Mouse (Mus musculus): ENCODE data around the gene Hcfc1. TPM values are rescaled to one million over a fixed set of nuclear protein-coding genes. Genes with fewer than 3 reads are reported as not detected.

Gene Hcfc1
- polyA plus RNA-seq, 1 experiment from 2014 or later: 41.3 TPM

DNA sequence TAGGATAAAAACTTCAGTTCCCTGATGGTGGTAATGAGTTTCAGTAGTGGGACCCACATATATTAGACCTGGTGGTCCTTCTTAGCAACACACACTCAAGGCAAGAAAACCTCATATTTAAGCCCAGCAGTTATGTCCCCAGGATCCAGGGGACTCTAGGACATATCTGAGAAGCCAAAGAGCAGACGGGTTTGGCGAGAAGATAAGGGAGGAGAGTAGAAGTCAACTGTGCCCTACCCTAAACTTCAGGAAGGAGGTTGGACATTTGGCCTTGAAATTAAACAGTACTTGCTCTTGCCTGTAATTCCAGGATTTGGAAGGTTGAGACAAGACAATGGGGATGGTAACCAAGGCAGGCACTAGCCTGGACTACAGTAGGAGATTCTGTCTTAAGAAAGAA lies 3.6 kb upstream of the Hcfc1 start:
- WGBS: 69% methylated on average over 2 of the region's 2 CpGs
- no peak overlapping the region for H3K9ac ChIP-seq
- peaks cover under 1% of the 10 kb centered on the region for H3K4me1 ChIP-seq (replicated peaks)
- H3K4me3 ChIP-seq: no peak overlapping the region
- H3K4me2 ChIP-seq: no peak overlapping the region
- H3K27ac ChIP-seq (ENCODE audit: poor library complexity, severe bottlenecking): no peak overlapping the region
- H3K9me3 ChIP-seq (replicated peaks): no peaks in the 10 kb centered on the region
- no peaks in the 10 kb centered on the region for H3K36me3 ChIP-seq
- no peak for ATAC-seq (ENCODE audit: insufficient number of reproducible peaks, low FRiP score)
- H3K27me3 ChIP-seq (replicated peaks): peaks cover 6% of the 10 kb centered on the region; the same call in 1 of the 2 replicates

GRCm38 (mm10) chrX:73969167-73969566 lies 3.0 kb upstream of the Hcfc1 start:
- 70% methylated on average over 1 of the region's 1 CpGs for WGBS

GRCm38 (mm10) chrX:73967177-73968075 lies 1.3 kb upstream of the Hcfc1 start:
- Histone ChIP-seq H3K4me1 (replicated peaks) (peaks cover 22% of the 10 kb centered on the region), H3K9ac (peak overlapping the region; percentile 87), H3K4me2 (peak overlapping the region; percentile 59), H3K27ac (ENCODE audit: poor library complexity, severe bottlenecking) (peak overlapping the region; percentile 98), H3K4me3 (peak overlapping the region; percentile 66), H3K9me3 (replicated peaks) (no peaks in the 10 kb centered on the region), H3K36me3 (0 out of 2 replicates have a peak, but pooled peaks cover under 1% of the 10 kb centered on the region), H3K27me3 (replicated peaks) (peaks cover 6% of the 10 kb centered on the region; the same call in 1 of the 2 replicates)
- ATAC-seq (ENCODE audit: insufficient number of reproducible peaks, low FRiP score): peak; percentile 87
- 12% methylated on average over 60 of the region's 60 CpGs for WGBS

More at GRCm38 (mm10) chrX:73969167-73969566, 3.0 kb upstream of the Hcfc1 start:
- Histone ChIP-seq H3K27me3 (replicated peaks) (peaks cover 6% of the 10 kb centered on the region; the same call in 1 of the 2 replicates), H3K4me1 (replicated peaks) (peaks cover 6% of the 10 kb centered on the region), H3K36me3 (no peaks in the 10 kb centered on the region), H3K9ac (no peak overlapping the region), H3K4me3 (no peak overlapping the region), H3K27ac (ENCODE audit: poor library complexity, severe bottlenecking) (no peak overlapping the region), H3K9me3 (replicated peaks) (no peaks in the 10 kb centered on the region), H3K4me2 (no peak overlapping the region)
- ATAC-seq (ENCODE audit: insufficient number of reproducible peaks, low FRiP score): no peak

DNA sequence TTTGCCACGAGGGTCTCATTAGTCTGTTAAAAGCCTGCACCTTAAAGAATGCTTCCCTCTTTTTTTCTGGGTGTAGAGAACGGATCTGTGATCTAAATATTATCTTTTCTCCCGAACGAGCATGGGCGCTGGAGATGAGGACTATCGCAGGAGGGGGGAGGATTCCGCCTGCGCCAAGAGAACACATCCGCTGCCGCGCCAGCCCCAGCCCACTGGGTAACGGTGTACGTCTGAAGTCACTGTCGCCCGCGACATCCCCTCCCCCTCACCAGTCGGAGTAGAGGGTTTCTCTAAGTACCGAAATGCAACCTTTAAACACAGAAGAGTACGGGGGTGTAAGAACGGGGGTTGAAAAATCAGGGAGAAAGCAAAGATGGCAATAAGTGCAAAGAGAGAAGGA lies 850 bp downstream of the Hcfc1 start:
- Histone ChIP-seq H3K36me3 (peaks cover 19% of the 10 kb centered on the region), H3K27me3 (replicated peaks) (peaks cover 6% of the 10 kb centered on the region; the same call in 1 of the 2 replicates), H3K9me3 (replicated peaks) (no peaks in the 10 kb centered on the region), H3K4me2 (peak overlapping the region; percentile 77), H3K4me3 (peak overlapping the region; percentile 66), H3K9ac (peak overlapping the region; percentile 87), H3K4me1 (replicated peaks) (peaks cover 22% of the 10 kb centered on the region), H3K27ac (ENCODE audit: poor library complexity, severe bottlenecking) (peak overlapping the region; percentile 98)
- 20% methylated on average over 20 of the region's 20 CpGs for WGBS
- ATAC-seq (ENCODE audit: insufficient number of reproducible peaks, low FRiP score): no peak

DNA sequence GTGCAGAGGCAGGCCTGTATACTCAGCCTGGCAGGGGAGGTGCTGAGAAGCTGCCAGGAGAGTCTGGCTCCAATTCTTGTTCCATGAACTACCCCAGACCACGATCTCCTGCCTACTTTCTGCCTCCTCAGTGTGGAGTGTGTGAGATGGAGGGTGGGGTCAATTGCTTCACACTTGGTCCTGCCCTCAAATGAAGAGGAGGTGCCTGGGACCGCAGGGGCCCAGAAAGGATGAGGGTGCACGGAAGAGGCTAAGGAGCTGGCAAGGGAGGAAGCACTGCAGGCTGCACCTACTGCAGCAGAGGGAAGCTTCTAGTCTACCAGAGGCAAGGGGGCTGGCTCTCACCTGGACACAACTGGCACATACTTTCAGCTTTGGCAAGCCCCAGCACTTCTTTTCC lies 1.8 kb downstream of the Hcfc1 start:
- no peaks in the 10 kb centered on the region for H3K9me3 ChIP-seq (replicated peaks)
- H3K4me1 ChIP-seq (replicated peaks): peaks cover 22% of the 10 kb centered on the region
- H3K4me3 ChIP-seq: peak overlapping the region; percentile 66
- no peak for ATAC-seq (ENCODE audit: insufficient number of reproducible peaks, low FRiP score)
- WGBS: 23% methylated on average over 3 of the region's 3 CpGs
- H3K4me2 ChIP-seq: peak overlapping the region; percentile 77
- H3K27ac ChIP-seq (ENCODE audit: poor library complexity, severe bottlenecking): no peak overlapping the region
- H3K36me3 ChIP-seq: peaks cover 26% of the 10 kb centered on the region
- H3K27me3 ChIP-seq (replicated peaks): peaks cover 6% of the 10 kb centered on the region; the same call in 1 of the 2 replicates
- H3K9ac ChIP-seq: peak overlapping the region; percentile 87

DNA sequence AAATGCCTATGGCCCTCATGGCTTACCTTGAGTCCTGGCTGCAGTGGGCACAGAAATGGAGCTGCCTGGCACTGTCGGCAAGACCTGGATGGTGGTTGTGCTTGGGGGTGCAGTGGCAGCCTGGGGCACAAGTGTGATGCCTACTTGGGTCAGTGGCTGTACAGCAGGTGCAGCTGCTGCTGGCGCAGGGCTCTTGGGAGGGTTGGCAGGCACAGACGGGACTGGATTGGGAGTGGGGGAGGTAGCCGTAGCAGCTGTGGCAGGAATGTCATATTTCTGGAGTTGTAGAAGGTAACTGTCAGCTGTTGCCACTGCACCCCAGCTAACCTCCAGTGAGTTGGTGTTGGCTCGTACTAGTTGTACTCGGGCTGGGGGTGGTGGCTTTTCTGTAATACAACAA lies 11.2 kb downstream of the Hcfc1 start:
- WGBS: 78% methylated on average over 6 of the region's 6 CpGs

GRCm38 (mm10) chrX:73952603-73953002 lies 13.6 kb downstream of the Hcfc1 start:
- no peaks in the 10 kb centered on the region for H3K4me1 ChIP-seq (replicated peaks)
- H3K4me2 ChIP-seq: no peak overlapping the region
- no peak for ATAC-seq (ENCODE audit: insufficient number of reproducible peaks, low FRiP score)
- H3K27me3 ChIP-seq (replicated peaks): no peaks in the 10 kb centered on the region
- 84% methylated on average over 5 of the region's 5 CpGs for WGBS
- no peak overlapping the region for H3K4me3 ChIP-seq
- no peak overlapping the region for H3K9ac ChIP-seq
- H3K9me3 ChIP-seq (replicated peaks): 0 out of 2 replicates have a peak, but pooled peaks cover 4% of the 10 kb centered on the region
- H3K36me3 ChIP-seq: peaks cover 94% of the 10 kb centered on the region
- no peak overlapping the region for H3K27ac ChIP-seq (ENCODE audit: poor library complexity, severe bottlenecking)

More for the DNA sequence above, 11.2 kb downstream of the Hcfc1 start:
- H3K4me1 ChIP-seq (replicated peaks): no peaks in the 10 kb centered on the region
- H3K27ac ChIP-seq (ENCODE audit: poor library complexity, severe bottlenecking): no peak overlapping the region
- H3K36me3 ChIP-seq: peaks cover 92% of the 10 kb centered on the region
- H3K9me3 ChIP-seq (replicated peaks): 0 out of 2 replicates have a peak, but pooled peaks cover 4% of the 10 kb centered on the region
- H3K4me2 ChIP-seq: no peak overlapping the region
- H3K9ac ChIP-seq: no peak overlapping the region
- H3K4me3 ChIP-seq: no peak overlapping the region
- H3K27me3 ChIP-seq (replicated peaks): no peaks in the 10 kb centered on the region
- ATAC-seq (ENCODE audit: insufficient number of reproducible peaks, low FRiP score): no peak

DNA sequence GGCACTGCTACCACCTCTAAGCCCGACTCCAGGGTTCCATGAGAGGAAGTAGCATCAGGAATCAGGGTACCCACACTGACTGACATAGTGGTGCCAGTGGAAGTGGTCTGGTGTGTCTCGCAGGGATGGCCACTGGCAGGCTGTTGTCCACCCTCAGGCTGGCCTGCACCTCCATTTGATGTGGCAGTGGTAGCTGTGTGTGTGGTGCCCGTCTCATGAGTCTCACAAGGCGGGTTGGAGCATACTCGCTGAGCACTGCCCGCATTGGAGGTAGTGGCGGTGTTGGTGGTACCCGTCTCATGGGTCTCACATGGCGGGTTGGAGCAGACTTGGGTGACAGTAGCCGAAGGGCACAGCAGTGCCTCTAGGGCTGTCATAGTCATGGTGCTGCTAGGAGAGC lies 16.8 kb downstream of the Hcfc1 start:
- H3K9me3 ChIP-seq (replicated peaks): 0 out of 2 replicates have a peak, but pooled peaks cover 4% of the 10 kb centered on the region
- no peak overlapping the region for H3K4me3 ChIP-seq
- 92% methylated on average over 10 of the region's 10 CpGs for WGBS
- ATAC-seq (ENCODE audit: insufficient number of reproducible peaks, low FRiP score): no peak
- H3K4me1 ChIP-seq (replicated peaks): no peaks in the 10 kb centered on the region
- no peaks in the 10 kb centered on the region for H3K27me3 ChIP-seq (replicated peaks)
- H3K9ac ChIP-seq: no peak overlapping the region
- peaks cover 95% of the 10 kb centered on the region for H3K36me3 ChIP-seq
- no peak overlapping the region for H3K27ac ChIP-seq (ENCODE audit: poor library complexity, severe bottlenecking)
- no peak overlapping the region for H3K4me2 ChIP-seq

DNA sequence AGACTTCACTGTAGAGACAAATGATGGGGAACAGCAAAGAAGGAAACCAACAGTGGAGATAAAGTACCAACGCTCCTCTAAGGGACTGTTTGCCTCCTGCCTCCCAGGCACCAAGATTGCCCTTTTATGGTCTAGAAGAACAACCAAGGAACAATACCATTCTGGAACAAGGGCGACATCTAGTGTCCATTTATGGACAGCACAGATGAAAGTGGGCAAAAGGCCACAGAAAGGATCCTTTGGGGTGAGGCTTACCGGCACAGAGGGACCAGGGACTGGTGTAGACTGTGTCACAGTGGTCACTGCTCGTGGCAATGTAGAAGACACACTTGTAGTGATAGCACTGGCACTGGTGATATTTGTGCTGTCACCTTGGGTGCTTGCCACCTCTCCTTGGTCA lies 17.5 kb downstream of the Hcfc1 start:
- Histone ChIP-seq H3K27me3 (replicated peaks) (no peaks in the 10 kb centered on the region), H3K4me1 (replicated peaks) (no peaks in the 10 kb centered on the region), H3K9me3 (replicated peaks) (0 out of 2 replicates have a peak, but pooled peaks cover 4% of the 10 kb centered on the region), H3K9ac (no peak overlapping the region), H3K4me3 (no peak overlapping the region), H3K36me3 (peaks cover 96% of the 10 kb centered on the region), H3K4me2 (no peak overlapping the region), H3K27ac (ENCODE audit: poor library complexity, severe bottlenecking) (no peak overlapping the region)
- ATAC-seq (ENCODE audit: insufficient number of reproducible peaks, low FRiP score): 0 out of 2 replicates have a peak, but pooled peaks have one; percentile 33
- 31% methylated on average over 4 of the region's 4 CpGs for WGBS

DNA sequence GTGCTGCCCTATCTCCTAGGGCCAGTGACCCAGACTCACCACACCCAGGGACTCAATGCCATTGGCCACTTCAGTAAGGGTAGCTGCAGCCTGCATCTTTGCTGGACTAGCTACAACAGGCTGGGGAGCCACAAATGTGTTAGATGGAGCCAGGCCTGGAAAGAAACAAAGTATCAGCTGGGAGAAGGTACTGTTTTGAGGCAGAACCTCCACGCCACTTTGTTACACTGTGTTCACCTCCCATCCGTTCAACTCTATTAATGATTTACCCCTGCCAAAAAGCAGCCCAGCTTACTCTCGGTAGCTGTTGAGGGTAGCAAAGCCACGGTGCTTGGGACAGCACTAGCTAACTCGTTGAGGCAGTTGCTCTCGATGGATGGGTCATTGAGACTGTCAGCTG lies 19.3 kb downstream of the Hcfc1 start:
- no peak for ATAC-seq (ENCODE audit: insufficient number of reproducible peaks, low FRiP score)
- no peak overlapping the region for H3K27ac ChIP-seq (ENCODE audit: poor library complexity, severe bottlenecking)
- no peak overlapping the region for H3K9ac ChIP-seq
- no peak overlapping the region for H3K4me2 ChIP-seq
- H3K27me3 ChIP-seq (replicated peaks): no peaks in the 10 kb centered on the region
- H3K36me3 ChIP-seq: peaks cover 92% of the 10 kb centered on the region
- H3K4me3 ChIP-seq: no peak overlapping the region
- 0 out of 2 replicates have a peak, but pooled peaks cover 4% of the 10 kb centered on the region for H3K9me3 ChIP-seq (replicated peaks)
- 0 out of 2 replicates have a peak, but pooled peaks cover 4% of the 10 kb centered on the region for H3K4me1 ChIP-seq (replicated peaks)
- 83% methylated on average over 6 of the region's 6 CpGs for WGBS

GRCm38 (mm10) chrX:73942294-73942693 lies 23.9 kb downstream of the Hcfc1 start:
- H3K4me1 ChIP-seq (replicated peaks): 0 out of 2 replicates have a peak, but pooled peaks cover 11% of the 10 kb centered on the region
- WGBS: 77% methylated on average over 2 of the region's 2 CpGs
- no peak overlapping the region for H3K4me2 ChIP-seq
- peaks cover 56% of the 10 kb centered on the region for H3K36me3 ChIP-seq
- H3K9me3 ChIP-seq (replicated peaks): no peaks in the 10 kb centered on the region
- H3K4me3 ChIP-seq: no peak overlapping the region
- H3K27me3 ChIP-seq (replicated peaks): no peaks in the 10 kb centered on the region
- H3K9ac ChIP-seq: no peak overlapping the region
- no peak for ATAC-seq (ENCODE audit: insufficient number of reproducible peaks, low FRiP score)
- no peak overlapping the region for H3K27ac ChIP-seq (ENCODE audit: poor library complexity, severe bottlenecking)

All from heart, embryonic 12.5 days (tissue).